Mouse (Mus musculus): ENCODE data around the gene 4930524B15Rik. TPM values are rescaled to one million over a fixed set of nuclear protein-coding genes. Genes with fewer than 3 reads are reported as not detected.

4930524B15Rik gene
- not detected in 2 replicates for polyA plus RNA-seq (2015; fragmentation: Nextera tagmentation; extraction: Ambion mirVana)

DNA sequence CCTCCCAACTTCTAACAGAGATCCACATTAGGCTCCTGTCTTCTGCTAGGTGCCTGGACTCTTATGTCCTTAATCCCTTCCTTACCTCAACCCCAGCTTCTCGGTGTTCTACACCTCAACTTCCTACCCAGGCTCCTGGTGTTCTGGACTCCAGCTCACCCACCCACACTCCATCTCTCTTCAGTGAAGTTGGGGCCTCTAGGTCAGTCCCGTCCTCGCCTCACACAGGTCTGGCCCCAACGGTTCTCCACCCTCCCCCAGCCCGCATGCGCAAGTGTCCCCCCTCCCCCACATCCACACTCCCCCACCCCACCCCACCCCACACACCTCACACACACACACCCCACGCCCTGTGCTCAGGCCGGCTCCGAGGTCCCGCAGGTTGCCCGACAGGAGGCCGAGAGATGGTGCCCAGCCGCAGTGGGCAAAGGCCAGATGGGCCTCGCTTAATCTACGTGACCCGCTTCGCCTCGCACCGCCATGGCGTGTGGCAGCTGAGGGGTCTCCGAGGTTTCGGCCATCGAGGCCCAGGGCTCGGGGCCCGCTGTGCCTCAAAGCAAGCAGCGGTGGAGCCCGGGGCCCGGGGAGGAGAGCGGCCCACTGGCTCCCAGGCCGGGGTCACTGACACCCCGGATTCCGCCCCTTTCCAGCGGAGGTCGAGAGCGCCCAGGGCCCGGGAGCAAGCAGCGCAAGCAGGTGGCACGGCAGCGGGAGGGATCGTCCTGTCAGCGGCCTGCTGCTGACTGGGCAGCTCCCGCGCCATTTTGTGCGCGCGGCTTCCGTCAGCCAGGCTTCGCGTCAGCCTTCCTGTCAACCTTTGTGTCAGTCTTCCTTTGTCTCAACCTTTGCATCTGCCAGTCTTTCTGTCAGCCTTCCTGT lies at the start of gene 4930524B15Rik:
Gene 4930524B15Rik (plus strand): TSS at position 337 of the 879 bp plus-strand sequence.
- Histone ChIP-seq H3K27me3 (replicated peaks) (no peaks in the 10 kb centered on the region), H3K4me1 (replicated peaks) (0 out of 2 replicates have a peak, but pooled peaks cover 4% of the 10 kb centered on the region), H3K27ac (no peak within 1 kb of the TSS), H3K36me3 (no peaks in the 10 kb centered on the region), H3K9me3 (no peaks in the 10 kb centered on the region), H3K9ac (no peak within 1 kb of the TSS), H3K4me3 (replicated peaks) (peak within 1 kb of the TSS; percentile 30), H3K4me2 (replicated peaks) (peak within 1 kb of the TSS; percentile 65)
- WGBS = 46% methylated on average over 49 of the region's 49 CpGs
- peak; percentile 34; the same call in 1 of the 2 replicates for ATAC-seq

DNA sequence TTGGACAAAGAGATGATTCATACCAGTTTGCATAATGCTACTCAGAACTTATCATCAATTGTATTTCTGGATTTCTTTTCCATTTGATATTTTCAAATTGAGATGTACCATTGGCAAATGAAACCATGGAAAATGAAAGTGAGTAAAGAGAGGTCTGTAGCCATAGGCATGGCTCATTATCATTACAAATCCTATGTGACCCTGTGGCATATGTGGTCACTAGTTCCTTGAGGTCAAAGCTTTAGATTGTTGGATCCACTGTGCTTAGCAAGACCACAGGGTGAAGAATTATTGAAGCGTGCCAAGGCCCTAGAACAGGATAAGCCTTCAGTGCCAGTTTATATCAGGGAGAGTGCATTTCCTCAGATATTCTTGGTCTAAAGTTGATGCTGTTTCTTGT lies 47.6 kb upstream of the 4930524B15Rik start:
- H3K9ac ChIP-seq = no peak overlapping the region
- H3K27ac ChIP-seq = no peak overlapping the region
- no peaks in the 10 kb centered on the region for H3K27me3 ChIP-seq (replicated peaks)
- 97% methylated on average over 1 of the region's 1 CpGs for WGBS
- H3K4me3 ChIP-seq (replicated peaks) = no peak overlapping the region
- H3K36me3 ChIP-seq = no peaks in the 10 kb centered on the region
- no peaks in the 10 kb centered on the region for H3K4me1 ChIP-seq (replicated peaks)
- no peak overlapping the region for H3K4me2 ChIP-seq (replicated peaks)
- no peak for ATAC-seq
- no peaks in the 10 kb centered on the region for H3K9me3 ChIP-seq

DNA sequence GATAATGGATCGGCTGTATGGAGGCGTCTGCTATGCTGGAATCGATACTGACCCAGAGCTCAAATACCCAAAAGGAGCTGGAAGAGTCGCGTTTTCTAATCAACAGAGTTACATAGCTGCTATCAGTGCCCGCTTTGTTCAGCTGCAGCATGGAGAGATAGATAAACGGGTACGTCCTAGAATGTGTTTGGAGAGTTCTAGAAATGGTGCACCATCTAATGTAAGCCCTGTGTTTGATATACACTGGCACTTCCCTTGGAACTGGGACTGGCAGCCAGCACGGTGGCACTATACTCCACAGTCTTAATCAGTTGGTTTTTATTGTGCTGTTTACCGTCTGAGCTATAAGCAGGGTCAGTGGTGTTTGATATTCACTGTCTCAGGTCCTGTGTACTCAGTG lies 35.3 kb upstream of the 4930524B15Rik start:
- H3K36me3 ChIP-seq = 0 out of 2 replicates have a peak, but pooled peaks cover 3% of the 10 kb centered on the region
- 89% methylated on average over 10 of the region's 10 CpGs for WGBS
- no peaks in the 10 kb centered on the region for H3K9me3 ChIP-seq
- no peaks in the 10 kb centered on the region for H3K4me1 ChIP-seq (replicated peaks)
- H3K4me3 ChIP-seq (replicated peaks) = no peak overlapping the region
- H3K4me2 ChIP-seq (replicated peaks) = no peak overlapping the region
- H3K27ac ChIP-seq = no peak overlapping the region
- H3K9ac ChIP-seq = no peak overlapping the region
- H3K27me3 ChIP-seq (replicated peaks) = no peaks in the 10 kb centered on the region
- no peak for ATAC-seq

DNA sequence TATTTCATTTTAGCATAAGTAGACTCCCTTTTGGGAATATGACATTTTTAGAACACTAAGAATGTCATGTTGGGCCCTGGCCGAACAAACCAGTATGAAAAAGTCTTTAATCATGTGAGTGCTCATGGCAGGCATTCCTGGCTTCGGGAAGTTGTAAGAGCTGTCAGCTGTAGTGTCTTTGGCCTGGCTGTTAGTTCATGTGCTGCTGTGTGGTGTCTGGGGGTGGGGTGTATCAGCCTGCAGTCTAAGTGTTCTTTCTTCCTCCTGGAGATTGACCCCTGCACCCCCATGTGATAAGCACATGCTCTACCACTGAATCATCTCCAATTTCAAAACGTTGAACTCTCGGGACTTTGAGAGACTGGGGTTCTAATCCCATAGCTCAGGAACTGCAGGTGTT lies 29.7 kb upstream of the 4930524B15Rik start:
- no peaks in the 10 kb centered on the region for H3K27me3 ChIP-seq (replicated peaks)
- H3K27ac ChIP-seq = no peak overlapping the region
- H3K9me3 ChIP-seq = no peaks in the 10 kb centered on the region
- H3K9ac ChIP-seq = no peak overlapping the region
- WGBS = 37% methylated on average over 4 of the region's 4 CpGs
- no peaks in the 10 kb centered on the region for H3K4me1 ChIP-seq (replicated peaks)
- H3K36me3 ChIP-seq = no peaks in the 10 kb centered on the region
- no peak overlapping the region for H3K4me3 ChIP-seq (replicated peaks)
- ATAC-seq = peak; percentile 67
- no peak overlapping the region for H3K4me2 ChIP-seq (replicated peaks)

DNA sequence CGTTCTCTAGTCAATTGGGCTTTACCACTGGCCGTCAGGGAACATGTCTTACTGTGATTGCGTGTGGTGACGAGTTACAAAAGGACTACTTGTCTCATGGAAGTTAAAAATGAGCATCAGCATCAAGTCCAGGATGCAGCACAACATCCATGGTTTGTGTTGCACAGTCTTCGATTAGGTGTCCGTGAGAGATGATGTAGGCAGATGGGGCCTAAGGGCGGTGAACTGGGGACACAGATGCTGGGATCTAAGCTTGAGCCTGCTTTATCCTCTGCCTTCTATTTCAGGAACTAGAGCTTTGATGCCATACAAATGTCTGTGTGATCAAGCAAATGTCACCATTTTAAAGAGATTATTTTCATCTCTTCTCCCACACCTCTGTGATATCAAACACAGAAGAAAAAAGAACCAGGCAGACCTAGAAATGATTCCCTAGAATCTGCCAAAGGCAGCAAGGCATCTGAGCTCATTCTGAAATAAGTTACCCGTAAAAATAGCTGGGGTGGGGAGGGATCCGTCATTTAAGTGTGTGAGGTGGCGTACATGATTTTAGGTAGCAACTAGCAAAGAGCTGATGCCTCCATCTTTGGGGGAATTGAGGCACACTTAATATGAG lies 28.4 kb upstream of the 4930524B15Rik start:
- no peak overlapping the region for H3K9ac ChIP-seq
- 91% methylated on average over 10 of the region's 10 CpGs for WGBS
- no peak for ATAC-seq

DNA sequence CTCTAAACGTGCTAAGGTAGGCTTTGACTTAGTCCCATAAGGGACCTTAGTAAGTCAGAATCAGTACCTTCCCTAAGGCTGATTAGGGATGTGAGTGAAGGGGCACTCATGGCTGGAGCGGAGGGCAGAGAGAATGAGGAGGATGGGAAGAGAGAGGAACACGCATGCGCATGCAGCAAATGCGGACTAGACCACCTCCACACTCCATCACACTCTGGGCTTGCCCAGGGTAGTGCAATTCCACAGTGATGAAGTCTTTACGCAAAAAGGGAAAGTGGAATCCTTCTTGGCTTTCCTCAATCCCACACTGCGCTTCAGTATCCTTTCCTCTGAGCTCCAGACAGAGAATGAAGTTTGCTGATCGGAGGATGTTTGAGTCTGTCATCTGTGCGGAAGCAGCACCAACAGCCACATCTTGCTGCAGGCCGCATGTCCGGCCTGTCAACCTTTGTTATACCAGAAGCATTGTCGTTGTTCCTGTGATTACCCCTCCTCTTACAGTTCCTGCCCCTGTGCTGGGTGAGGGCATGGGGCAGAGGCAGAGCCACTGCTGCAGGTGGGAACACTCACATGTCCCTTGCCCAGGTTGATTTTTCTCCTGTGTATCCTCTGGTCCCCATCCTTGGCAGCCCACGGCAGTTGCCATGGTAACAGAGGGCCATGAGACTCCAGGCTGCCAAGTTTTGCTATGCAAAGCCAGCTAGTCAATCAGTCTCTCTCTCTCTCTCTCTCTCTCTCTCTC lies 24.3 kb upstream of the 4930524B15Rik start:
- Histone ChIP-seq H3K9me3 (no peaks in the 10 kb centered on the region), H3K4me2 (replicated peaks) (no peak overlapping the region), H3K36me3 (no peaks in the 10 kb centered on the region), H3K27ac (no peak overlapping the region), H3K27me3 (replicated peaks) (no peaks in the 10 kb centered on the region), H3K9ac (no peak overlapping the region), H3K4me1 (replicated peaks) (no peaks in the 10 kb centered on the region), H3K4me3 (replicated peaks) (no peak overlapping the region)
- no peak for ATAC-seq
- WGBS = 80% methylated on average over 13 of the region's 13 CpGs

More for the DNA sequence above, 28.4 kb upstream of the 4930524B15Rik start:
- Histone ChIP-seq H3K27ac (no peak overlapping the region), H3K4me2 (replicated peaks) (no peak overlapping the region), H3K36me3 (no peaks in the 10 kb centered on the region), H3K27me3 (replicated peaks) (no peaks in the 10 kb centered on the region), H3K4me1 (replicated peaks) (no peaks in the 10 kb centered on the region), H3K4me3 (replicated peaks) (no peak overlapping the region), H3K9me3 (no peaks in the 10 kb centered on the region)

DNA sequence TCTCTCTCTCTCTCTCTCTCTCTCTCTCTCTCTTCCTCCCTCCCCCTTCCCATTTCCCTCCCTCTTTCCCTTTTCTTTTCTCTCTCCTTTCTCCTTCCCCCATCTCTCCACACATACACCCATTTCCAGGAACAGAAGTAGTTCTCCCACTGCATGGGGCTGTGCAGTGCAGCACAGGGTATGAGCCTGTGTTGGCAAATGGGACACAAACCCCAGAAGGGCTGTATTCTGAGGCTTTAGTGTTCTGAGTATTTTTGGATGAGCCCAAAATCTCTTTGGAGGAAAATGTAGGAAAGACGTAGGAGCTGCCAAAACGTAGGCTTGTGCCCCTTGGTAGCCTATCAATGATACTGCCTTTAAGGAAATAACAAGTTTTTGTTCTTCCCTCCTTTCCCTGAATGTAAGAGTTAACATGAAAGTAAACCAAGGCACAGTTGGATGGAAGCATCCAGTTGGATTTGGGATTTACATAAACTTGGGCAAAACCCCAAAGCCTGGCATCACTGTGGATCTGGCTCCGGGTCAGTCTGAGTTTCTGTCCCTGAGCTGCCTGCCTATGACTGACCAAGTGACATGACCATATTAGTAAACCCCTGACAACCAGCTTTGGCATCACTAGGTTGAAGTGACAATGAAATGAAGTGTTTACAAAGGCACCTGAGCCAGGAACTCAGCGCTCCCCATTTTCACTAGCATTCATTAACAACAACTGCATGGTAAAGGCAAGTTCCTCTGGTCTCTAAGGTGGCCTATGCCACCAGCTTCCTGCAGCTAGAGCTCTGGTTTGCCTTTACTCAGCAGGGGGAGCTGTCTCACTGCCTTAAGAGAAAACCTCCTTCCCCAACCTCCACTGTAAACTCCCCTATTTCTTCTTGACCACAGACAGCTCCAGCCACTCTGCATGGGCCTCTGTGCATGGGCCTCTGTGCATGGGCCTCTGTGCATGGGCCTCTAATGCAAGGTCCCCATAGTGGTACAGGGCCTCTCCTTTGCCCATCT lies 23.5 kb upstream of the 4930524B15Rik start:
- no peak for ATAC-seq
- 78% methylated on average over 4 of the region's 4 CpGs for WGBS
- Histone ChIP-seq H3K36me3 (no peaks in the 10 kb centered on the region), H3K4me1 (replicated peaks) (no peaks in the 10 kb centered on the region), H3K9ac (no peak overlapping the region), H3K4me3 (replicated peaks) (no peak overlapping the region), H3K4me2 (replicated peaks) (no peak overlapping the region), H3K9me3 (no peaks in the 10 kb centered on the region), H3K27ac (no peak overlapping the region), H3K27me3 (replicated peaks) (no peaks in the 10 kb centered on the region)

DNA sequence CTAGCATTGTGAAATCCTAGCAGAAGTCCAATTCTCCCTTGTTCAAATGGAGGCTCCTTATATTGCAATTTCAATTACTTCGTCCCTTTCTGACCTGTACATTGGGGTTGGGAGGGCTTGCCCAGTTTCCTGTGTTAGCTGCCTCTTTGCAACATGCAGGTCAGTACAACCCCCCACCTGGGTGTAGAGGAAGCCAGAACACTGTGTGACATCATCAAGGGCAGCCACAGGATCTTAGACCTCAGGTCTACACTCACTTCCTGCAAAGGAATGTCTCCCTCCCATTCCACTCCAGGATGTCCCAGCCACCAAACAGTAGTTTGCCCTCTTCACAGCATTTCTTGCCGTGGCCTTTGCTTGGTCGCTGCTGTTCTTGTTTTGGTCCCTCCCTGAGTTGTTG lies 19.9 kb upstream of the 4930524B15Rik start:
- Histone ChIP-seq H3K9me3 (no peaks in the 10 kb centered on the region), H3K9ac (no peak overlapping the region), H3K4me3 (replicated peaks) (no peak overlapping the region), H3K36me3 (no peaks in the 10 kb centered on the region), H3K27ac (no peak overlapping the region), H3K27me3 (replicated peaks) (no peaks in the 10 kb centered on the region), H3K4me2 (replicated peaks) (no peak overlapping the region), H3K4me1 (replicated peaks) (no peaks in the 10 kb centered on the region)
- no peak for ATAC-seq
- WGBS = 88% methylated on average over 3 of the region's 3 CpGs

DNA sequence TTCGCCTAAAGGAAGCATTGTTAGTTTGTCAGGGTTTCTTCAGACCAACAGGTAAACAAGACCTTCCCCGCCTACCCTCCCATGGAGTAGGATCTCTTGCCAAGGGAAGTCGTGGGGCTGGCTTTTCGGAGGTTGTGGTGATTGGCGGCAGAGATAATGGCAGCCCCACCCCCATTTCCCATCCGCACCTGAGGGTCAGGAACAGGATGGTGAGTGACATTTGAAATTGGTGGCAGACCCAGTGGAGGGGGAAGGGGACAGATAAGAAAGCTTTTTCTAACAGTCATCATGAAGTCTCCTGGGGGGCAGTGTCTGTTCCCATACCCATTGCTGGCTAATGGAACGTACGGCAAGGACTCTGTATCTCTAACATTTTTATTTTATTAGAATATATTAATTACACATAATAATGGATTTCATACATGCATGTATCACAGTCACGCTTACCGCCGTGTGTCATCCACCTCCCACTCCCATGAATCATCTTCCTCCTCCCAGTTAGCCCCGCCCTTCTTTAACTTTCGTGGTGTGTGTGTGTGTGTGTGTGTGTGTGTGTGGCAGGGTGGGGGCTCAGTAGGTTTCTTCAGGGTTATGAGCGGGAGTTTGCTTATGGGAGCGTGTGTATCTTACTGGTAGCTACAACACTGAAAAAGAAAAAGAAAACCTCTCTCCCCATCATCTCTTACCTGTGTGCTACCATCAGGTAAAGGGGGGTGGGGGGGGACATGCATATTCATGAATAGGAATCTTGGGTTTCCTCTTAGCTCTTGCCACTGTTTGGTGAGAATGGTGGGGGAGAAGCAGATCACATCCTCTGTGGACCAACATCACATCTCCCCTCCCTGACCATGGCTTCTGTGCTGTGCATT lies 16.7 kb upstream of the 4930524B15Rik start:
- 22% methylated on average over 15 of the region's 15 CpGs for WGBS
- no peak overlapping the region for H3K27ac ChIP-seq
- peak overlapping the region; percentile 8; the same call in 1 of the 2 replicates for H3K9ac ChIP-seq
- ATAC-seq = peak; percentile 60
- peak overlapping the region; percentile 31 for H3K4me3 ChIP-seq (replicated peaks)
- no peaks in the 10 kb centered on the region for H3K4me1 ChIP-seq (replicated peaks)
- no peaks in the 10 kb centered on the region for H3K9me3 ChIP-seq
- no peaks in the 10 kb centered on the region for H3K27me3 ChIP-seq (replicated peaks)
- peak overlapping the region; percentile 58 for H3K4me2 ChIP-seq (replicated peaks)
- no peaks in the 10 kb centered on the region for H3K36me3 ChIP-seq

DNA sequence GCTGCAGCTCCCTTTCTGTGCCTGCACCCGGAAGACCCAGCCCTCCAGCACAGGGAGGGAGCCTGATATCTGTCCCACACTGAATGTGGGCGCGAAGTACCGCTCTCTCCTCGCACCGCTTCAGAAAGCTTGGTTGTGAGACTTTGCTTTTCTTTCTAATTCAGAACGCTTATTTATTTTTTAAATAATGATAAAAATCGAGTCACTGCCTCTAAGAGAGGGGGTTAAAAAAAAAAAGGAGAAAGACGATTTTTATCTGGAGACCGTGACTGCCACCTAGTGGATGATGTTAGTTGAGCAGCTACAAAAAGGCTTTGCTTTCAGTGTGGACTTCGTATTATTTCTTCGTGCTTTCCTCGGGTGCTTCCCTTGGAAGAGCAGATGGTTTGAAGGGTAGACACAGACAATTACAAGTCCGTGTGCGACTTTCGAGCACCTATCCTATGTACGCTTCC lies 16.0 kb upstream of the 4930524B15Rik start:
- no peaks in the 10 kb centered on the region for H3K36me3 ChIP-seq
- no peaks in the 10 kb centered on the region for H3K27me3 ChIP-seq (replicated peaks)
- 0% methylated on average over 17 of the region's 17 CpGs for WGBS
- peak; percentile 90 for ATAC-seq
- peak overlapping the region; percentile 8 for H3K9ac ChIP-seq
- peak overlapping the region; percentile 58 for H3K4me2 ChIP-seq (replicated peaks)
- H3K9me3 ChIP-seq = no peaks in the 10 kb centered on the region
- peak overlapping the region; percentile 31 for H3K4me3 ChIP-seq (replicated peaks)
- H3K4me1 ChIP-seq (replicated peaks) = no peaks in the 10 kb centered on the region
- no peak overlapping the region for H3K27ac ChIP-seq

DNA sequence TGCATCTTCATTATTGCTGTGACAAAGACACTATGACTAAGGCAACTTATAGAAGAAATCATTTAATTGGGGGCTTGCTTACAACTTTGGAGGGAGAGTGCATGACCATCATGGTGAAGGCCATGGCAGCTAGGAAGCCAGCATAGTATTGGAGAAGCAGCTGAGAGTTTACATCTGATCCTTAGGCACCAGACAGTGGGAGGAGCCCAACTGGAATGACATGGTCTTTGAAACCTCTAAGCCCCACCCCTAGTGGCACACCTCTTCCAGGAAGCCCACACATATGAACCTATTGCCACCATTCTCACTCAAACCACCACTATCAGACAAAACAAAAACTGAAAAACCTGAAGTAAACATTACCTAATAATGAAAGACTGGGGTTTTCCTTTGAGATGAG lies 5.3 kb upstream of the 4930524B15Rik start:
- no peak for ATAC-seq
- Histone ChIP-seq H3K4me3 (replicated peaks) (no peak overlapping the region), H3K36me3 (no peaks in the 10 kb centered on the region), H3K9ac (no peak overlapping the region), H3K4me1 (replicated peaks) (no peaks in the 10 kb centered on the region), H3K9me3 (no peaks in the 10 kb centered on the region), H3K27me3 (replicated peaks) (no peaks in the 10 kb centered on the region), H3K27ac (no peak overlapping the region), H3K4me2 (replicated peaks) (no peak overlapping the region)
